Mouse (Mus musculus): ENCODE results near the gene Vmn2r87.
"Not testable (repeated sequence)": the region's sequence is repeated elsewhere in the genome, so short reads cannot be mapped to it uniquely, and the experiment has no call there.

DNA sequence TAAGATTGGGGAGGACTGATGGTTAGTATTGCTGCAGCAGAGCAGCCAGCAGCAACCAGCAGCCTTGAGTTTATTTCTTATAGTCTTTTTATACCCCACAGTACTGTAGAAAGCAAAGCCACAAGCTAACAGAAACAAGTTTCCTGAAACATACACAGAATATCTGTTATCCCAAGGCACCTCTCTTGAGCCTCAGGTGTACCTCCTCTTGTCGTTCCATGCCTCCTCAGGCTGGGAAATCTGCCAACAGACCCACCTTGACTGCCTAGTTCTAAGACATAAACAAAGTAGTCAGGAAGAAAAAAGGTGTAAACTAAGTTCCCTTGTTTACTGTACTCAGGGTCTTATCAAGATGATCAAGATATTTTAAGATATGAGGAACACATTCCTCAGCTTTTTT is 47.1 kb upstream of the Vmn2r87 start:
- not testable (repeated sequence) for TF ChIP-seq POLR2A (IDR thresholded peaks at IDR 0.05; ENCODE audit: insufficient read depth, low read depth, low read length); CTCF (IDR thresholded peaks at IDR 0.05)
